In genomic region chr14:46398091-46398695, GRCm38 (mm10) we compare ENCODE assay signal across 9 mouse cellular contexts. TPM values are rescaled to one million over a fixed set of nuclear protein-coding genes. Genes with fewer than 3 reads are reported as not detected.
A peak's percentile ranks its signal among the peaks of the same experiment; 100 is the strongest.
DNase-seq lines count a peak whose midpoint lies in the region; ATAC-seq lines count a peak whose summit lies in the region.
"Had no signal": no experiment of that assay in that cellular context is flagged by ENCODE, and none has a peak within 500 bp of the region (broad histone marks: within the 10 kb centered on the region; RNA-seq: fewer than 3 reads in every experiment).

No protein-coding gene starts in this region.

- ATAC-seq in forebrain, embryonic 15.5 days (replicated peaks), result no peak; the same call in 1 of the 2 replicates
- no peak for ATAC-seq in megakaryocyte, adult 5-6 weeks (ENCODE audit: poor library complexity, severe bottlenecking)

- no peak overlapping the region for H3K27ac ChIP-seq in forebrain, embryonic 15.5 days (replicated peaks)

- no peak overlapping the region for H3K9ac ChIP-seq in forebrain, embryonic 15.5 days (replicated peaks)

- H3K9me3 ChIP-seq in forebrain, embryonic 15.5 days, result no peaks in the 10 kb centered on the region

- H3K4me3 ChIP-seq in forebrain, embryonic 15.5 days, result peak overlapping the region; percentile 12
- H3K4me3 ChIP-seq: megakaryocyte, embryonic 14.5 days had no signal

- H3K4me1 ChIP-seq in forebrain, embryonic 15.5 days, result peaks cover 9% of the 10 kb centered on the region; the same call in 1 of the 2 replicates
- H3K4me1 ChIP-seq: megakaryocyte, embryonic 14.5 days had no signal

- peak overlapping the region; percentile 34 for H3K4me2 ChIP-seq in forebrain, embryonic 15.5 days (replicated peaks)

- H3K27me3 ChIP-seq in forebrain, embryonic 15.5 days, result peaks cover 35% of the 10 kb centered on the region

- 1% methylated on average over 27 of the region's 27 CpGs for WGBS in forebrain, embryonic 15.5 days

- peak; percentile 45 for DNase-seq in embryo, embryonic 10.5 days (ENCODE audit: low spot score)
- DNase-seq in kidney, postnatal 14 days, result peak; percentile 42
- peak; percentile 33 for DNase-seq in mesoderm, embryonic 11.5 days (ENCODE audit: low read depth, low spot score)
- no peak for DNase-seq in frontal cortex, postnatal 14 days (ENCODE audit: low spot score in 2 of 2)
- DNase-seq in right cerebral cortex, postnatal 10 days (ENCODE audit: low spot score in 2 of 2), result no peak
- DNase-seq in right cerebral cortex, postnatal 25 days, result no peak

- H3K36me3 ChIP-seq in forebrain, embryonic 15.5 days, result no peaks in the 10 kb centered on the region

RNA-seq across cellular contexts. Expression of gene Bmp4, which starts 7.7 kb away (rescaled TPM):
- 3.0 and 5.0 TPM in 2 replicates for polyA plus RNA-seq in forebrain, embryonic 15.5 days (2015; fragmentation: Nextera tagmentation; extraction: Ambion mirVana)
- total RNA-seq in megakaryocyte, adult 5-6 weeks (2015), result 0.74 TPM in 1 of 2 replicates, not detected in the other
- not detected in 2 replicates for total RNA-seq in megakaryocyte, adult 5-6 weeks (2017)

RNA-seq across cellular contexts. Expression of gene Gm15217, which starts 19.0 kb away (rescaled TPM):
- polyA plus RNA-seq in forebrain, embryonic 15.5 days (2015; fragmentation: Nextera tagmentation; extraction: Ambion mirVana), result not detected in 2 replicates
- not detected in 2 replicates for total RNA-seq in megakaryocyte, adult 5-6 weeks (2015)
- not detected in 2 replicates for total RNA-seq in megakaryocyte, adult 5-6 weeks (2017)

Comparison
In these comparisons a context has a peak if more than half of its experiments do, and no peak if none do; other contexts are left out.
1. DNase-seq: peak in embryo, embryonic 10.5 days (single experiment), kidney, postnatal 14 days (single experiment) and mesoderm, embryonic 11.5 days (single experiment); none in frontal cortex, postnatal 14 days (0 of 2), right cerebral cortex, postnatal 10 days (0 of 2) and right cerebral cortex, postnatal 25 days (single experiment).